Mouse (Mus musculus): ENCODE data around the gene Ech1. TPM values are rescaled to one million over a fixed set of nuclear protein-coding genes. Genes with fewer than 3 reads are reported as not detected.

Ech1 gene
- polyA plus RNA-seq, 1 experiment from 2014 or later = 281 TPM

DNA sequence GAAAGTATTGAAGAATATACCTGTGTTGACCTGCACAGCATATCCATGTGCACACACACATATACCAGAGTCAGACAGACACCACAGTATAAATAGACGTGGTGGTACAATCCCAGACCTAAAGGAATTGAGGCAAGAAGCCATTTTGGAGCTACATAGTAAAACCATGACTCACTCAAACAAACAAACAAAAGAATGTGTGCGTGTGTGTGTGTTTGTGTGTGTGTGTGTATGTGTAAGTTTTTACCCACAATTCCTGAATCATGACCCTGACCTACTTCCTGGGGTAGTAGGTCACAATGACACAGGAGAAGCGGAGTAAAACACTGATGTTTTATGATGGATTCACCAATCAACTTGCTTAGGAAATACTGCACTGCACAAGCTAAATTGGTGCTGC is 23.6 kb upstream of the Ech1 start:
- peaks cover 32% of the 10 kb centered on the region for H3K4me1 ChIP-seq (ENCODE audit: control insufficient read depth, insufficient read depth, low read length)
- no peaks in the 10 kb centered on the region for H3K36me3 ChIP-seq (ENCODE audit: control insufficient read depth, insufficient read depth)
- H3K9ac ChIP-seq (ENCODE audit: low read length) = no peak overlapping the region
- ATAC-seq (replicated peaks; ENCODE audit: extremely low read depth, insufficient read depth, low FRiP score) = no peak
- H3K27me3 ChIP-seq (ENCODE audit: control insufficient read depth, insufficient read depth, low read length) = no peaks in the 10 kb centered on the region
- peak overlapping the region; percentile 95 for H3K27ac ChIP-seq (ENCODE audit: low read length)
- WGBS = 79% methylated on average over 3 of the region's 3 CpGs
- no peaks in the 10 kb centered on the region for H3K9me3 ChIP-seq (replicated peaks; ENCODE audit: control insufficient read depth, low read length)
- H3K4me2 ChIP-seq (ENCODE audit: low read depth, low read length) = no peak overlapping the region
- H3K4me3 ChIP-seq (ENCODE audit: low read length) = no peak overlapping the region

DNA sequence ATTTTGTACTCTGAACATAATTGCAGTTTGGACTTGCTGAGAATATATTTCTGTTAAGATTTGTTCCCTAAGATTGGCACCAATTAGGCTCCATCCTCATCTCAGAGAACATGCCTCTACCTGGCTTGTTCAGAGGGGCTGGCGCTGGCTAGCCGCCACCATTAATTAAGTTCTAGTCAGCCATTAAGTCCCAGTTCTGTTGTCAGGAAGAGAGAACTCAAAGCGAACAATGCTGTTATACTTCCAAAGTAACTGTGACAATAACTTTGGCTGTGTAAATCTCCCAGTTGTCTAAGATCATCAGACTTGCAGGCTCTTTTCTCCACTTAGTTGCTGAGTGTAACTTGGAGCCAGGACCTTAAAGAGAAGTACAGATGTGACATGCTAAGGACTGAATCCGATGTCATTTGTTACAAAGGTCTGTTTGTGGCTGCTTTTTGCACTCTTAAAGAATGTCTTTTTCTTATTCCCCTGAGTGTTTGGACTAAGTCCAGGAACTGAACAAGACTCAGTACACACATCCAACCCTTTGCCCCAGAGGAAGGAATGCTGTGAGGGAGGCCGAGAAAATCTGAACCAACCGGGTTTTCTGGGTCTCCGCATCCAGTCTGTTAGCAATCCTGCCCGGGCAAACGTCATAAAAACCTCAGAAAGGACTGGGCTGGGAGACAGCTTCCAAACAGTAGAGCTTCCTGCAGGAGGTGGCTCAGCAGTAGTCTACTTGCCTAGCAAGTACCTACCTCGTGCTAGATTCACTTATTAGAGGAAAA is 22.9 kb upstream of the Ech1 start:
- ATAC-seq (replicated peaks; ENCODE audit: extremely low read depth, insufficient read depth, low FRiP score) = no peak; the same call in 1 of the 2 replicates
- Histone ChIP-seq H3K4me3 (ENCODE audit: low read length) (peak overlapping the region; percentile 11; the same call in 1 of the 2 replicates), H3K9ac (ENCODE audit: low read length) (peak overlapping the region; percentile 62), H3K36me3 (ENCODE audit: control insufficient read depth, insufficient read depth) (no peaks in the 10 kb centered on the region), H3K4me2 (ENCODE audit: low read depth, low read length) (peak overlapping the region; percentile 36; the same call in 1 of the 2 replicates), H3K9me3 (replicated peaks; ENCODE audit: control insufficient read depth, low read length) (no peaks in the 10 kb centered on the region), H3K27me3 (ENCODE audit: control insufficient read depth, insufficient read depth, low read length) (no peaks in the 10 kb centered on the region), H3K27ac (ENCODE audit: low read length) (peak overlapping the region; percentile 95), H3K4me1 (ENCODE audit: control insufficient read depth, insufficient read depth, low read length) (peaks cover 31% of the 10 kb centered on the region)
- WGBS = 32% methylated on average over 10 of the region's 10 CpGs

DNA sequence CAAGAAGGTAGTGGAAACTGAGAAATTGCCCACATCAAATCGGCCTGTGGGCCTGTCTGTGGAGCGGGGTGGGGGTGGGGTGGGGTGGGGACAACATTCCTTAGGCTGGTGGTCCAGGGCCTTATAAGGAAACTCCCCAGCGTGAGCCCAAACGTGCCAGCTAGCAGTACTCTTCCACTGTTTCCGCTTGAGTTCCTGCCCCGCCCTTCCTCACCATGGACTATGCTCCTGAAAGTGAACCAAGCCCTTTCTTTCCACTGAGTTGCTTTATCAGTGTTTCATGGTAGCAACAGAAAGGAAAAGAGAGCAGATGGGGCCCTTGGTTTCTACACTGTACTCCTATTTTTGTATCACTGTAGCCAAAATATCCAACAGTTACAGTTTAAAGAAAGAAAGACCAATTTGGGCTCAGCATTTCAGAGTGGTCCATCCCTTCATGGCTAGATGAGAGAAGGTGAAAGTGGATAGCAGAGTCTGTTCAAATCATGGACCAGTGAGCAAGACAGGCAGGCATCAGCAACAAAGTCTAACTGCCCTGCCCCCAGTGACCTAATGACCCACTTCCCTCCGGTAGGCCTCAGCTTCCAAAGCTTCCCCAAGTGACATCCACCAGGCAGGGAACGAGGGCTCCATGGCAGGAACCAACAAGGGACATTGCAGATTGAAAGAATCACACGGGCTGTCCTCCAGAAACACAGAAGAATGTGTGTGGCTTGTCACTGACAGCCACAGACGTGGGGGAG is 22.0 kb upstream of the Ech1 start:
- H3K27me3 ChIP-seq (ENCODE audit: control insufficient read depth, insufficient read depth, low read length) = no peaks in the 10 kb centered on the region
- H3K9me3 ChIP-seq (replicated peaks; ENCODE audit: control insufficient read depth, low read length) = no peaks in the 10 kb centered on the region
- peak; percentile 59; the same call in 1 of the 2 replicates for ATAC-seq (replicated peaks; ENCODE audit: extremely low read depth, insufficient read depth, low FRiP score)
- peak overlapping the region; percentile 95 for H3K27ac ChIP-seq (ENCODE audit: low read length)
- peaks cover 36% of the 10 kb centered on the region for H3K4me1 ChIP-seq (ENCODE audit: control insufficient read depth, insufficient read depth, low read length)
- H3K4me2 ChIP-seq (ENCODE audit: low read depth, low read length) = peak overlapping the region; percentile 36; the same call in 1 of the 2 replicates
- H3K4me3 ChIP-seq (ENCODE audit: low read length) = no peak overlapping the region
- peak overlapping the region; percentile 62 for H3K9ac ChIP-seq (ENCODE audit: low read length)
- WGBS = 7% methylated on average over 10 of the region's 10 CpGs
- H3K36me3 ChIP-seq (ENCODE audit: control insufficient read depth, insufficient read depth) = no peaks in the 10 kb centered on the region

DNA sequence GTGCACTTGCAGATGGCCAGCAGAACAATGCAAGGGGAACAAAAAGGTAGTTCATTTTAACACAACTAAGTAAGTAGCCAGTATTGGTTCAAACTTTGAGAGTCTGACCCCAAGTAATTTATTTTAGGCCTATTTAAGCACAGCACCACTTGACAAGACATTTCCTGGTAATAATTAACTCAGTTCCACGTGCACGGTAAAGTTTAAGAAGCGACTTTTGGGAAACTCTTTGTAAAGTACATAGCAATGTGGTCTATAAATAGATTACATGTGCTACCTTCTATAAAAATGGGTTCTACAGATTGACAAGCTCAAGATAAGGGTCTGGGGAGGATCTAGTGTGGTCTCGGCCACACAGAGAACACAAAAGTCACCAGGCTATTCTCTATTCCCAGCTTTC is 21.3 kb upstream of the Ech1 start:
- WGBS = 20% methylated on average over 4 of the region's 4 CpGs
- no peaks in the 10 kb centered on the region for H3K36me3 ChIP-seq (ENCODE audit: control insufficient read depth, insufficient read depth)
- H3K9me3 ChIP-seq (replicated peaks; ENCODE audit: control insufficient read depth, low read length) = no peaks in the 10 kb centered on the region
- no peak overlapping the region for H3K4me3 ChIP-seq (ENCODE audit: low read length)
- H3K4me2 ChIP-seq (ENCODE audit: low read depth, low read length) = no peak overlapping the region
- H3K9ac ChIP-seq (ENCODE audit: low read length) = peak overlapping the region; percentile 22
- ATAC-seq (replicated peaks; ENCODE audit: extremely low read depth, insufficient read depth, low FRiP score) = no peak
- H3K27me3 ChIP-seq (ENCODE audit: control insufficient read depth, insufficient read depth, low read length) = no peaks in the 10 kb centered on the region
- H3K4me1 ChIP-seq (ENCODE audit: control insufficient read depth, insufficient read depth, low read length) = peaks cover 39% of the 10 kb centered on the region
- peak overlapping the region; percentile 95 for H3K27ac ChIP-seq (ENCODE audit: low read length)

DNA sequence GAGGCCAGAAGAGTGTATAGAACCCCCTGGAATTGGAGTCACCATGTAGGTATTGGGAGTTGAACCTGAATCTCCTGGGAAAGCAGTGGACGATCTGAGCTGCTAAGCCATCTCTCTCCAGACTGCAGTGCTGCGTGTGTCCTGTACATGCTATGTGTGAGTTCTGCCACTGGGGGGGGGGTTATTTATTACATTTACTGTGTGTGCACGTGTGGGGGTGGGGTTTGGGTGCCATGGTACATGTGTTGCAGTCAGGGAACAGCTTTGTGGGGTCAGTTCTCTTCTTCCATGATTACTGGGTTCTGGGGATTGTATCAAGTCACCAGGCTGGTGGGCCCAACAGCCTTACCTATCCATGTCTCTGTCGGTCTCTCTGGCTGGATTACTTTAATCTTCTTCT is 18.1 kb upstream of the Ech1 start:
- H3K27me3 ChIP-seq (ENCODE audit: control insufficient read depth, insufficient read depth, low read length) = no peaks in the 10 kb centered on the region
- no peak overlapping the region for H3K27ac ChIP-seq (ENCODE audit: low read length)
- peaks cover 36% of the 10 kb centered on the region for H3K4me1 ChIP-seq (ENCODE audit: control insufficient read depth, insufficient read depth, low read length)
- no peaks in the 10 kb centered on the region for H3K9me3 ChIP-seq (replicated peaks; ENCODE audit: control insufficient read depth, low read length)
- no peak overlapping the region for H3K4me2 ChIP-seq (ENCODE audit: low read depth, low read length)
- H3K9ac ChIP-seq (ENCODE audit: low read length) = no peak overlapping the region
- H3K36me3 ChIP-seq (ENCODE audit: control insufficient read depth, insufficient read depth) = no peaks in the 10 kb centered on the region
- H3K4me3 ChIP-seq (ENCODE audit: low read length) = no peak overlapping the region
- ATAC-seq (replicated peaks; ENCODE audit: extremely low read depth, insufficient read depth, low FRiP score) = no peak
- 84% methylated on average over 4 of the region's 4 CpGs for WGBS

DNA sequence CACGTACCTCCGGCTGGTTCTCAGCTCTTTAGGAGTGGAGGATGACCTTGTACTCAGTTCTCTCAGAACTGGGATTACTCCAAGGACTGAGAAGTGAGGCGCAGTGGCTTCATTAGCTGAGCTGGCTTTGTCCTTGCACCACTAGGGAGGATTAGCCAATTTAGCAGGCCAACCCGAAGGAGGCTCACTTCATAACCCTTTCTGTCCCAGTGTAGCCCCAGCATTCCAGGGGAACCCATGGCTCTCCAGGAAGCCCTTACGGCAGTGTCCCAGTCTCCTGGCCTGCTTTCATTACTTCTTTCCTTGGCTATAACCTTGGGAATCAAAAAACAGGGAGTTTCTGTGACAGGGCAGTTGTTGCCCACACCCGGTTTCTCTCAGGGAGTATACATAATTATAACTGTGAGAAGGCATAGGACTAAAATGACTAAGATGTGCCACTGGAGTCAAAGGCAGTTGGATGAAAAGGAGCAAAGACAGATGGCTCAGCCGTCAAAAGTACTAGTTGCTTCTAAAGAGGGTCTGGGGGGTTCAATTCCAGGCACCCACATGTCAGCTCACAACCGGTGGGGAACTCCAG is 17.3 kb upstream of the Ech1 start:
- H3K4me2 ChIP-seq (ENCODE audit: low read depth, low read length) = peak overlapping the region; percentile 98
- peaks cover 1% of the 10 kb centered on the region; the same call in 1 of the 2 replicates for H3K36me3 ChIP-seq (ENCODE audit: control insufficient read depth, insufficient read depth)
- H3K9ac ChIP-seq (ENCODE audit: low read length) = peak overlapping the region; percentile 98
- H3K4me1 ChIP-seq (ENCODE audit: control insufficient read depth, insufficient read depth, low read length) = peaks cover 36% of the 10 kb centered on the region
- no peaks in the 10 kb centered on the region for H3K9me3 ChIP-seq (replicated peaks; ENCODE audit: control insufficient read depth, low read length)
- no peak for ATAC-seq (replicated peaks; ENCODE audit: extremely low read depth, insufficient read depth, low FRiP score)
- WGBS = 35% methylated on average over 7 of the region's 8 CpGs
- H3K27ac ChIP-seq (ENCODE audit: low read length) = peak overlapping the region; percentile 100
- H3K4me3 ChIP-seq (ENCODE audit: low read length) = peak overlapping the region; percentile 89
- no peaks in the 10 kb centered on the region for H3K27me3 ChIP-seq (ENCODE audit: control insufficient read depth, insufficient read depth, low read length)

DNA sequence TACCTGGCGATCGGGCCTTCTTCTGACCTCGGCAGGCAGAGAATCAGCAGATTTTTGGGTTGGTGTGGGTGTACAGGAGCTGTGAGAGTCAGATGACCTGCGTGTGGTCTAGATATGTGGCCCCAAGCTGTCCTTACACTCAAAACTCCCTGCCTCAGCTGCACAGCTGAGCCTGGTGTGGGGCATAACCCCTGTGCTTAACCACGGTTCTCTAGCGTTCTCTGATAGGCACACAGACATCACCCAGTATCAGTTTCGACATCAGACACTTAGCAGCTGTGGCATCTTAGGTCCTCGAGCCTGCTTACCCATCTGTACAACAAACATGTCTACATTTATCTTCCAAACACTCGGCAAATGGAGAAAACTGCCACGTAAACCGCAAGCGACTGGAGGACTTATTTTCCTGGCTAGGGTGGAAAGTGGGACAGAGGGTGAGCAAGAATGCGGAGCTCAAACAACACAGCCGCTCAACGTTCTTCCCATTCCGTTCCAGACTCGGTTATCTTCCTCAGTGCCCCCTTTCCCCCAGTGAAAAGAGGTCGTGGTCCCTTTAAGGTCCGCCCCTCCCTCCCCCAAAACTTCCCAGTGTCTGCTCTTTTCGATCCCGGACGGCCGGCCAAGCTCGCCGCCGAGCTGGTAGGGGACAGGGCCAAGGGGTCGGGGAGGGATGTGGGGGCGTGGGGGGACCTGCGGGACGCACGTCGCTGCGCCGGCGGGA is 16.6 kb upstream of the Ech1 start, which contains the start of gene Hnrnpl:
Gene Hnrnpl, plus strand, starts transcription at position 321 of the 721 bp plus-strand sequence.
- H3K4me1 ChIP-seq (ENCODE audit: control insufficient read depth, insufficient read depth, low read length) = peaks cover 36% of the 10 kb centered on the region
- H3K4me3 ChIP-seq (ENCODE audit: low read length) = peak within 1 kb of the TSS; percentile 89
- peak within 1 kb of the TSS; percentile 98 for H3K9ac ChIP-seq (ENCODE audit: low read length)
- peak; percentile 19 for ATAC-seq (replicated peaks; ENCODE audit: extremely low read depth, insufficient read depth, low FRiP score)
- H3K36me3 ChIP-seq (ENCODE audit: control insufficient read depth, insufficient read depth) = peaks cover 8% of the 10 kb centered on the region
- H3K4me2 ChIP-seq (ENCODE audit: low read depth, low read length) = peak within 1 kb of the TSS; percentile 98
- H3K9me3 ChIP-seq (replicated peaks; ENCODE audit: control insufficient read depth, low read length) = no peaks in the 10 kb centered on the region
- H3K27me3 ChIP-seq (ENCODE audit: control insufficient read depth, insufficient read depth, low read length) = no peaks in the 10 kb centered on the region
- WGBS = 2% methylated on average over 35 of the region's 35 CpGs
- peak within 1 kb of the TSS; percentile 100 for H3K27ac ChIP-seq (ENCODE audit: low read length)

DNA sequence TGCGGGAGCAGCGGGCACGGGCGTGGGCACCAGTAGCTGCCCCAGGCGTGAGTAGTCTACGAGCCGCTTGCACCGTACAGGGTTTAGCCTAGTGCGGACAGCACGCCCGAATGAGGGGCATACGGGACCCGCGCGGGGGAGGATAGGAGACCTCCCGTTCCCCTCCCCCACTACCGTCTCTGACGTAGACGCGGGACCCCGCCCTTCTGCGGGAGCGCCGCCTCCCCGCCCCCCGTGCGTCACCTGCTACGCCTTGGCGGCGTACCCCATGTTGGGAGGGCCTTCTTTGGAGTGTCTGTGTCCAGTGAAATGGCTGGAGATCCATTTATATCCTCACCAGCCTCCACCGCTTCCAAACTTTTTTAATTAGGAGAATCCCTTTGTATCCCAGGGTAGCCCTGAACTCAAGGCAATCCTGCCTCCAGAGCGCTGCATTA is 16.0 kb upstream of the Ech1 start:
- Histone ChIP-seq H3K27me3 (ENCODE audit: control insufficient read depth, insufficient read depth, low read length) (no peaks in the 10 kb centered on the region), H3K4me2 (ENCODE audit: low read depth, low read length) (peak overlapping the region; percentile 98), H3K27ac (ENCODE audit: low read length) (peak overlapping the region; percentile 100), H3K36me3 (ENCODE audit: control insufficient read depth, insufficient read depth) (peaks cover 14% of the 10 kb centered on the region), H3K9ac (ENCODE audit: low read length) (peak overlapping the region; percentile 98), H3K4me3 (ENCODE audit: low read length) (peak overlapping the region; percentile 89), H3K4me1 (ENCODE audit: control insufficient read depth, insufficient read depth, low read length) (peaks cover 32% of the 10 kb centered on the region), H3K9me3 (replicated peaks; ENCODE audit: control insufficient read depth, low read length) (no peaks in the 10 kb centered on the region)
- peak; percentile 71 for ATAC-seq (replicated peaks; ENCODE audit: extremely low read depth, insufficient read depth, low FRiP score)
- WGBS = under 1% methylated on average over 32 of the region's 32 CpGs

All from heart, embryonic 16.5 days (tissue).